Mouse (Mus musculus) monocyte, adult 5-6 weeks (primary cell): ENCODE data around the gene Magel2. TPM values are rescaled to one million over a fixed set of nuclear protein-coding genes. Genes with fewer than 3 reads are reported as not detected.

Experiments used
- ATAC-seq: fragments of 153-309, 156-312 bp; replicated peaks from 2 replicates; pipeline ENCODE4 v1.8.0; 2017; ENCODE audit warnings: mild to moderate bottlenecking; ENCODE audit not compliant: low TSS enrichment, insufficient number of reproducible peaks, severe bottlenecking, poor library complexity, low FRiP score
- total RNA-seq: library from RNA; stranded (forward); fragments of 200-1000, 200-491, 200-594 nt; gene quantifications from 3 replicates; pipeline ENCODE4 v1.2.3, GENCODE M21; 2017

Magel2 gene
- total RNA-seq, 1 experiment from 2014 or later: not detected

DNA sequence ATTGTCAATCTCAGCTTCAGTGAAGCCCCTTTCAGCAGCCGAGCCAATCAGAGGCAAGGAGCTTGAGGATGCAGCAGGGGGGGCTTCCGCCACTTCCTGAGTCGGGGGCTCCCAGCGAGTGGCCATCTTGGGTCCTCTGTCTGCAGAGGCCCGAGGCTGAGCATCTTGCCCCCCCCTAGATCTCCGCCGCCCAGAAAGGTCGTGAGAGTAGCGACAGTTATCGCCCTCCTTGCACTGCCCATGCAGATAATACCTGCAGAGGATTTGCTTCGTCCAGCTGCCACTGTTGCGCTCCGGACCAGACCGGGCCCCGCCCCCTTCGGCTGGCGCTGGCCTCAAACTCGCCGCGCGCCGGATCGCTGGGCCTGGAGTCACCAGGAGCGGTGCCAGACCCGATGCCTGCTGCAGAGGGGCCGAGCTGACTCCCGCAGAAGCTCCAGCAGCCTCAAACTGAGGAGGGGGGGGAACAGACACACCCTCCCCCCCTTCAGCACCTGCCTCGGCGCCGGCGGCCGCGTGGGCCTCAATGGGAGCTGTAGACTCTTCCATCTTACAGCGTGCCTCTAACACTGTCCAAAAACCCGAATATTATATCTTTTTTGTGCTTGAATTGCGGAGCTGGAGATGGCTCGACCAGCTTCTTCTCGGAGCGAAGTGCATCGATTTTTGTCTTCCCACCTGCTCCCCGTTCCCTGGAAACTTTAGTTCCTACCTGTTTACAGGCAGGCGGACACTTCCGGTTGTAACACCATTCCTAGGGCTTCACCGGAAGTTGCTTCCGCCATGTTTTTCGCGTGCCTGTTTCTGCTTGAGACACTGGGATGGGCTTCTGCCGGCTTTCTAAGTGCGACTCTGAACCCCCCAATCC lies 42.9 kb downstream of the Magel2 start, which contains the start of gene Mkrn3:
Gene Mkrn3, minus strand, starts transcription at position 647 of the 868 bp plus-strand sequence.
- no peak for ATAC-seq

DNA sequence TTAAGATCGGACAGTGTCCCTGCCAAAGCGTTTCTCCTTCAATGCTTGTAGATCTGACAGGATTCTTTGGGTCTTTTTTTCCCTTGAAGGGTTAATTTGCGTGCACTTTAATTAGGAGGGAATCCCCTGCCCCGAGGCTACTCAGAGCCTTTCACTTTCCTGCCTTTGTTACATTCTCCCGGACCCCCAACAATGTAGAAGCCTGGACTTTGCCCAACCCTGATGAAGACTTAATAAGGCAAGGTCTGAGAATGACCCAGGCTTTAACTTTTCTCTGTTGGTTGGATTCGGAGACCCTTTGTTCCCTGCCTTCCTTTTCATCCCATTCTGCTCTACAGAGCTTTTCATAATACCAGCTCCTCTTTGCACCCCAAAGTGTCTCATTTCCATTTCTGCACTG lies 43.8 kb downstream of the Magel2 start:
- ATAC-seq: no peak

GRCm38 (mm10) chr7:62423210-62423609 lies 46.4 kb downstream of the Magel2 start:
- no peak for ATAC-seq

DNA sequence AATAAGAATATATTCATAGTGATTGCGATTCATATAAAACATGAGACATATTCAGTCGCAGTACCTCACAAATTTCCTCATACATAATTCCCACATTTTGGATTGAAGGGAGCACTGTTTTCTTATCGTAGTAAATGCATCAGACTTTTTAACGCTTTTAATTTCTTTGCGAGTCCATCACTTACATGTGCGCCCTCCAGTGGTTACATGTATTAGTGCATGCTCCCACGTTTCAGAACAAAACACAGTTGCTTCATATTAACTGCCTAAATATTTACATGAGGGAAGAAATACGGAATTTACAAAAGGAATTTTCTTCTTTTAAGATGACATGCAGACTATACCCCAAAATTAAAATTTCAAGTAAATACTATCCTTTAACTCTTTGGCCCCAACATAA lies 51.5 kb downstream of the Magel2 start:
- no peak for ATAC-seq

Other genes with a start within 250 kb of the Magel2 start
- not detected in 3 replicates for gene Ndn, start 30.4 kb upstream of the Magel2 start, total RNA-seq
- gene Mkrn3, start 43.1 kb downstream of the Magel2 start, total RNA-seq: 0.39 TPM in 1 of 3 replicates, not detected in the others
- gene Peg12, start 87.5 kb downstream of the Magel2 start, total RNA-seq: 0.48 to 0.68 TPM (median 0.53 TPM) in 3 replicates